Mouse (Mus musculus) ES-E14 (cell line): Measurements from ENCODE around the gene Plpp7.

Experiments
- CHD2 ChIP-seq: IDR thresholded peaks from 2 replicates; pipeline ENCODE4 v1.6.1; 2014; ENCODE audit warnings: mild to moderate bottlenecking, low read depth, low read length, inconsistent platforms
- HCFC1 ChIP-seq: IDR thresholded peaks from 2 replicates; pipeline ENCODE4 v1.6.1; 2012; ENCODE audit warnings: low read length, inconsistent platforms, borderline replicate concordance; ENCODE audit not compliant: insufficient read depth
- MAFK ChIP-seq: IDR thresholded peaks from 2 replicates; pipeline ENCODE4 v1.6.1; 2014; ENCODE audit warnings: mild to moderate bottlenecking, low read depth, low read length, inconsistent platforms; ENCODE audit not compliant: insufficient read depth
- ZC3H11A ChIP-seq: IDR thresholded peaks from 2 replicates; pipeline ENCODE4 v1.6.1; 2012; ENCODE audit warnings: low read depth, mild to moderate bottlenecking, inconsistent platforms, low read length, borderline replicate concordance
- ZNF384 ChIP-seq: IDR thresholded peaks from 2 replicates; pipeline ENCODE4 v1.6.1; 2012; ENCODE audit warnings: low read depth, low read length, inconsistent platforms

GRCm38 (mm10) chr2:32132567-32132992, 37.3 kb downstream of the Plpp7 start:
- TF ChIP-seq ZNF384 = peak; percentile 93
- TF ChIP-seq MAFK = no peak
- TF ChIP-seq HCFC1 = no peak
- no peak for TF ChIP-seq CHD2
- TF ChIP-seq ZC3H11A = no peak
